28 mouse cellular contexts compared by ENCODE assay signal in the genomic region with DNA sequence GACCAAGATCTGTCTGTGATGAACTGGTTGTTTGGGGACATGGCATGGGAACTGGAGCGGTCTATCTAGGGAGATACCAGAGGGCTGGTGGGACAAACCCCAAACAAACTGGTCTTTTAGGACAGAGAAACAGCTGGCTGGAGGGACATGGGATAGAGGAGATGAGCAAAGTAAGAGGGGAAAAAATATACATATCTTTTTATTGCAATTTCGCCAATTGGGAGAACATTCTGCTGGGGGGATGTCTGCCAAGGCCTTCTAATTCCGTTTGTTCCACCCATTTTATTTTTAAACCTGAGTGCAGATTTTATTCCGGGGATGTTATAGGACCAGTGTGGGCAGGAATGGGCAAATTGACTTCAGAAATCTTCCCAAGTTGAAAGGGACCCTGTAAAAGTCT.
DNase-seq lines count a peak whose midpoint lies in the region; TF ChIP-seq lines count a peak whose summit lies in the region.
"Had no signal": no experiment of that assay in that cellular context is flagged by ENCODE, and none has a peak within 500 bp of the region (broad histone marks: within the 10 kb centered on the region; RNA-seq: fewer than 3 reads in every experiment).

No protein-coding gene starts in this region.

- DNase-seq in layer of hippocampus, adult 2 months (ENCODE audit: low spot score in 2 of 2), result no peak
- no peak for DNase-seq in layer of hippocampus, adult 8-10 months (ENCODE audit: low spot score in 2 of 2)
- DNase-seq in left cerebral cortex, postnatal 25 days (ENCODE audit: low spot score in 2 of 2), result peak; percentile 30 to 90
- DNase-seq in right cerebral cortex, postnatal 4 days, result peak; percentile 29
- DNase-seq in heart, postnatal 10 days, result no peak
- no peak for DNase-seq in thymus, postnatal 4 days
- DNase-seq: adrenal gland, adult 2 months; adrenal gland, postnatal 36 days; B cell, adult 2 months; cerebellum, adult 2 months; cerebellum, postnatal 25 days; gastrocnemius, postnatal 10 days; heart, postnatal 14 days; kidney, adult 11 months; kidney, postnatal 14 days; liver, postnatal 0 days; lung, postnatal 4 days; thymus, postnatal 14 days had no signal

- no peak for TF ChIP-seq POLR2A in cortical plate, adult 2 months (IDR thresholded peaks at IDR 0.05; ENCODE audit: extremely low read depth, insufficient read depth, low read length)

- H3K27ac ChIP-seq in layer of hippocampus, adult 2 months, result peak overlapping the region; percentile 84
- H3K27ac ChIP-seq in cortical plate, adult 2 months (ENCODE audit: insufficient read depth, low read length), result peak overlapping the region; percentile 75
- H3K27ac ChIP-seq: embryonic facial prominence, embryonic 12.5 days; forebrain, embryonic 10.5 days; heart, embryonic 13.5 days; hindbrain, embryonic 10.5 days; hindbrain, embryonic 15.5 days; liver, embryonic 12.5 days; midbrain, embryonic 12.5 days; neural tube, embryonic 13.5 days had no signal

- peaks cover 16% of the 10 kb centered on the region for H3K4me1 ChIP-seq in cortical plate, adult 2 months (ENCODE audit: control insufficient read depth, insufficient read depth, low read length)
- H3K4me1 ChIP-seq: embryonic facial prominence, embryonic 12.5 days; liver, embryonic 12.5 days; megakaryocyte, embryonic 14.5 days; midbrain, embryonic 12.5 days had no signal

- no peak overlapping the region for H3K4me3 ChIP-seq in layer of hippocampus, adult 2 months
- no peak overlapping the region for H3K4me3 ChIP-seq in cortical plate, adult 2 months (ENCODE audit: insufficient read depth, low read length)
- H3K4me3 ChIP-seq: embryonic facial prominence, embryonic 12.5 days; forebrain, embryonic 10.5 days; heart, embryonic 13.5 days; hindbrain, embryonic 10.5 days; hindbrain, embryonic 15.5 days; liver, embryonic 12.5 days; megakaryocyte, embryonic 14.5 days; midbrain, embryonic 12.5 days; neural tube, embryonic 13.5 days had no signal

- intact Hi-C loops in left cerebral cortex, postnatal 25 days (cut with DNase I), result no loop called here
- intact Hi-C loops in heart, postnatal 10 days (cut with DNase I), result no loop called here

- TF ChIP-seq CTCF in layer of hippocampus, adult 2 months (conservative IDR thresholded peaks at IDR 0.05), result no peak
- no peak for TF ChIP-seq CTCF in cortical plate, adult 2 months (IDR thresholded peaks at IDR 0.05; ENCODE audit: extremely low read depth, insufficient read depth, low read length)

Comparison
In these comparisons a context has a peak if more than half of its experiments do, and no peak if none do; other contexts are left out.
1. DNase-seq: peak in left cerebral cortex, postnatal 25 days (2 of 2) and right cerebral cortex, postnatal 4 days (single experiment); none in layer of hippocampus, adult 2 months (0 of 2), layer of hippocampus, adult 8-10 months (0 of 2), heart, postnatal 10 days (0 of 2) and thymus, postnatal 4 days (single experiment).